Mouse (Mus musculus) midbrain, postnatal 0 days (tissue): ENCODE data around the gene Thsd1. TPM values are rescaled to one million over a fixed set of nuclear protein-coding genes. Genes with fewer than 3 reads are reported as not detected.
"Not testable (repeated sequence)": the region's sequence is repeated elsewhere in the genome, so short reads cannot be mapped to it uniquely, and the experiment has no call there.

Experiments
- ATAC-seq: fragments of 200-750 bp; cut with Nextera tagmentation; 2 replicates; pipeline ENCODE4 v1.8.0; 2017; ENCODE audit warnings: moderate number of reproducible peaks, mild to moderate bottlenecking, moderate TSS enrichment, moderate library complexity; ENCODE audit not compliant: low FRiP score
- DNase-seq: peaks from one replicate; pipeline ENCODE4 v3.0.0-alpha.2; 2015; ENCODE audit warnings: low spot score
- H3K27ac ChIP-seq: fragments of 300-500 bp; sonication (generic); 2 replicates; pipeline ENCODE4 v1.5.1; 2014; ENCODE audit warnings: low read depth, mild to moderate bottlenecking, low read length, mixed read lengths
- H3K27me3 ChIP-seq: fragments of 300-500 bp; sonication (generic); 2 replicates; pipeline ENCODE4 v1.6.1; 2014; ENCODE audit warnings: low read length, control low read depth, mixed read lengths; ENCODE audit not compliant: insufficient read depth
- H3K36me3 ChIP-seq: fragments of 300-500 bp; sonication (generic); 2 replicates; pipeline ENCODE4 v1.6.1; 2014; ENCODE audit warnings: low read length, control low read depth, mixed read lengths; ENCODE audit not compliant: insufficient read depth
- H3K4me1 ChIP-seq: fragments of 300-500 bp; sonication (generic); 2 replicates; pipeline ENCODE4 v1.6.1; 2014; ENCODE audit warnings: mild to moderate bottlenecking, control low read depth, antibody characterized with exemption, low read length, mixed read lengths; ENCODE audit not compliant: insufficient read depth
- H3K4me2 ChIP-seq: fragments of 300-500 bp; sonication (generic); 2 replicates; pipeline ENCODE4 v1.6.1; 2014; ENCODE audit warnings: low read depth, mild to moderate bottlenecking, low read length, mixed read lengths; ENCODE audit not compliant: poor library complexity, severe bottlenecking
- H3K4me3 ChIP-seq: fragments of 300-500 bp; sonication (generic); 2 replicates; pipeline ENCODE4 v1.5.1; 2014; ENCODE audit warnings: low read depth, mild to moderate bottlenecking, low read length, moderate library complexity
- H3K9ac ChIP-seq: fragments of 300-500 bp; sonication (generic); replicated peaks from 2 replicates; pipeline ENCODE4 v1.6.1; 2014; ENCODE audit warnings: mild to moderate bottlenecking, low read length, moderate library complexity, mixed read lengths; ENCODE audit not compliant: poor library complexity, severe bottlenecking
- H3K9me3 ChIP-seq: fragments of 300-500 bp; sonication (generic); 2 replicates; pipeline ENCODE4 v1.6.1; 2016; ENCODE audit warnings: low read length, control low read depth
- CTCF ChIP-seq: IDR thresholded peaks from 2 replicates; pipeline ENCODE4 v1.5.1; 2016; ENCODE audit warnings: antibody characterized with exemption, mild to moderate bottlenecking
- WGBS: fragments of 180-500 bp; shearing (Covaris S2); extraction: QIAGEN DNeasy Blood & Tissue Kit; methylation state at CpG from one replicate; pipeline ENCODE4 v1.1.7; 2014; 5-methylcytosine and 5-hydroxymethylcytosine counted together
- polyA plus RNA-seq: library from polyadenylated mRNA; unstranded; fragments of >200 nt; fragmentation: Nextera tagmentation; extraction: Ambion mirVana; gene quantifications from 2 replicates; pipeline ENCODE4 v1.2.1, GENCODE M21; 2015
- total RNA-seq: library from RNA; depleted of rRNA; stranded (reverse); fragments of >200 nt; gene quantifications from 2 replicates; pipeline ENCODE4 v1.2.3, GENCODE M21; 2014

Thsd1 gene
- total and polyA plus RNA-seq, 2 experiments from 2014 or later: 3.0 to 4.6 TPM

GRCm38 (mm10) chr8:22273142-22273541 is 46.0 kb downstream of the Thsd1 start:
- no peaks in the 10 kb centered on the region for H3K4me1 ChIP-seq
- H3K9ac ChIP-seq: no peak overlapping the region
- DNase-seq: no peak
- no peaks in the 10 kb centered on the region for H3K36me3 ChIP-seq
- no peak for ATAC-seq
- WGBS: 94% methylated on average over 3 of the region's 3 CpGs
- no peak overlapping the region for H3K4me3 ChIP-seq
- no peak overlapping the region for H3K27ac ChIP-seq
- no peak overlapping the region for H3K4me2 ChIP-seq
- H3K9me3 ChIP-seq: no peaks in the 10 kb centered on the region
- no peaks in the 10 kb centered on the region for H3K27me3 ChIP-seq
- no peak for TF ChIP-seq CTCF

DNA sequence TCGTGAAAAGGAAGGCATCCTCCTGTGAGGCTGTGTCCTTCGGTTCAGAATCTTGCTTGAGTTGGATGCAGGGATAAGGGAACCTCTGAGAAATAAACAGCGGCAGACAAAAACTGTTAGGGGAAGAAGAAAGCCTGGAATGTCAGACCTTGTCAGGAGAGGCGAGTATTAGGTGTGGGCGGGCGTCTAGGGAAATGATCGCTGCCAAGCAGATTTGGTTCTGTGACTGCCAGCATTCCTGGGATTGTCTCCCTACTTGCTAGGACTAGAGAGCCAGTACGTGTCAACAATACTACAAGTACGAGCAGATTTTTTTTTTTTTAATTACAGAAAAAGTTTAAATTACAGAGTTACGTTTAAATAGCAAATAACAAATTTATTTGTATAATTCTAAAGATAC is 47.5 kb downstream of the Thsd1 start:
- TF ChIP-seq CTCF: no peak
- no peak overlapping the region for H3K4me3 ChIP-seq
- H3K4me2 ChIP-seq: no peak overlapping the region
- ATAC-seq (no peak), DNase-seq (no peak)
- H3K9ac ChIP-seq: no peak overlapping the region
- no peak overlapping the region for H3K27ac ChIP-seq
- H3K36me3 ChIP-seq: no peaks in the 10 kb centered on the region
- no peaks in the 10 kb centered on the region for H3K9me3 ChIP-seq
- H3K27me3 ChIP-seq: no peaks in the 10 kb centered on the region
- H3K4me1 ChIP-seq: no peaks in the 10 kb centered on the region
- WGBS: 76% methylated on average over 10 of the region's 10 CpGs

GRCm38 (mm10) chr8:22282999-22283491 is 55.9 kb downstream of the Thsd1 start, which contains the start of gene Tpte:
TSS of gene Tpte (plus strand) at chr8:22283441.
- no peak within 1 kb of the TSS for H3K4me3 ChIP-seq
- H3K4me1 ChIP-seq: no peaks in the 10 kb centered on the region
- H3K36me3 ChIP-seq: no peaks in the 10 kb centered on the region
- no peak within 1 kb of the TSS for H3K4me2 ChIP-seq
- no peak within 1 kb of the TSS for H3K9ac ChIP-seq
- 66% methylated on average over 2 of the region's 2 CpGs for WGBS
- H3K27ac ChIP-seq: no peak within 1 kb of the TSS
- no peak for TF ChIP-seq CTCF
- no peaks in the 10 kb centered on the region for H3K27me3 ChIP-seq
- DNase-seq (no peak), ATAC-seq (no peak)
- H3K9me3 ChIP-seq: 0 out of 2 replicates have a peak, but pooled peaks cover 3% of the 10 kb centered on the region

- 52% methylated on average over 2 of the region's 2 CpGs for WGBS
Observed at GRCm38 (mm10) chr8:22302326-22302725, 75.2 kb downstream of the Thsd1 start.

DNA sequence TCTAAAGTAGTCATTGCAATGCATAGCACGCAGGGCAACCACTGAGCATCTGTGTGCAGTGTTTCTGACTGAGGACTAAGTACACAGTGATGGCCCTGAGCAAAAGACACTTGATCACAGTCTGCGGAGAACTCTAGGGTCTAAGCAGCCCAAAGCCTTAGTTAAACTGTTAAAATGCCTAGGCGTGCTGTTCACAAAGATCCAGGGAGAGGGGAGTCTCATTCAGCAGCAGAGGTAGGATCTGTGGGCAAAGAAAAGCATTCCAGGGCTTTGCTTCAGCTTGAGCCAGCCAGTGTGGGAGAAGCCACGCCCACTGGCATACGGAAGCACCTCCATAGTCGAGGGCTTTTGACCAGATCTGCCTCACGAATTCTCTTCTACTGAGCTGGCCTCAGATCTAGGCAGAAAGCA is 75.8 kb downstream of the Thsd1 start:
- Histone ChIP-seq H3K27me3 (no peaks in the 10 kb centered on the region), H3K4me1 (0 out of 2 replicates have a peak, but pooled peaks cover 4% of the 10 kb centered on the region), H3K4me2 (peak overlapping the region; percentile 43), H3K36me3 (no peaks in the 10 kb centered on the region), H3K9ac (no peak overlapping the region), H3K27ac (no peak overlapping the region), H3K9me3 (no peaks in the 10 kb centered on the region), H3K4me3 (peak overlapping the region; percentile 13)
- WGBS: 13% methylated on average over 7 of the region's 7 CpGs
- peak; percentile 30 for DNase-seq
- no peak for TF ChIP-seq CTCF
- ATAC-seq: peak; percentile 84

More at GRCm38 (mm10) chr8:22302326-22302725, 75.2 kb downstream of the Thsd1 start:
- Histone ChIP-seq H3K9me3 (no peaks in the 10 kb centered on the region), H3K9ac (no peak overlapping the region), H3K4me2 (no peak overlapping the region), H3K4me1 (0 out of 2 replicates have a peak, but pooled peaks cover 4% of the 10 kb centered on the region), H3K4me3 (no peak overlapping the region), H3K27ac (no peak overlapping the region), H3K36me3 (no peaks in the 10 kb centered on the region), H3K27me3 (no peaks in the 10 kb centered on the region)
- TF ChIP-seq CTCF: no peak
- ATAC-seq: no peak
- DNase-seq: no peak

DNA sequence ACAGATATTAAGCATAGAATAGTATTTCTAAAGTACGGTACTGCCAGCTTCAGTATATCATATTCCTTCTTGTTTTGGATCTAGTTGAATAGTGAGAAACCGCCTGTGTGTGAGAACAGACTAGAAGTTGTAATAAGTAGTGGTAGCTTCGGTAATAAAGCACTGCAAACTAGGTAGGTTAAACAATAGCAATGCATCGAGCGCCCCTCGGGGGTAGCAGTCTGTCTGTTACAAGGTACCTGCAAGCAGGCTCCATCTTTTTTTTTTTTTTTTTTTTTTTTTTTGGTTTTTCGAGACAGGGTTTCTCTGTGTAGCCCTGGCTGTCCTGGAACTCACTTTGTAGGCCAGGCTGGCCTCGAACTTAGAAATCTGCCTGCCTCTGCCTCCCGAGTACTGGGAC is 76.9 kb downstream of the Thsd1 start:
- not testable (repeated sequence) for H3K4me2 ChIP-seq, H3K9me3 ChIP-seq, DNase-seq, H3K4me1 ChIP-seq, H3K4me3 ChIP-seq, H3K27ac ChIP-seq, H3K27me3 ChIP-seq, ATAC-seq, H3K9ac ChIP-seq, H3K36me3 ChIP-seq
- 85% methylated on average over 8 of the region's 9 CpGs for WGBS
